Mouse (Mus musculus) forebrain, embryonic 12.5 days (tissue): Measurements from ENCODE around the gene Btc. TPM values are rescaled to one million over a fixed set of nuclear protein-coding genes. Genes with fewer than 3 reads are reported as not detected.
A peak's percentile ranks its signal among the peaks of the same experiment; 100 is the strongest.

Experiments used
- ATAC-seq: fragments of 200-750 bp; cut with Nextera tagmentation; 2 replicates; pipeline ENCODE4 v1.8.0; 2017; ENCODE audit warnings: moderate TSS enrichment; ENCODE audit not compliant: low FRiP score
- H3K27ac ChIP-seq: fragments of 300-500 bp; sonication (generic); 2 replicates; pipeline ENCODE4 v1.5.1; 2016; ENCODE audit warnings: mild to moderate bottlenecking
- H3K27me3 ChIP-seq: fragments of 300-500 bp; sonication (generic); 2 replicates; pipeline ENCODE4 v1.6.1; 2016; ENCODE audit warnings: mild to moderate bottlenecking
- H3K36me3 ChIP-seq: fragments of 300-500 bp; sonication (generic); replicated peaks from 2 replicates; pipeline ENCODE4 v1.6.1; 2016; ENCODE audit warnings: mild to moderate bottlenecking
- H3K4me1 ChIP-seq: fragments of 300-500 bp; sonication (generic); 2 replicates; pipeline ENCODE4 v1.6.1; 2016
- H3K4me2 ChIP-seq: fragments of 300-500 bp; sonication (generic); 2 replicates; pipeline ENCODE4 v1.6.1; 2016; ENCODE audit warnings: mild to moderate bottlenecking, moderate library complexity
- H3K4me3 ChIP-seq: fragments of 300-500 bp; sonication (generic); replicated peaks from 2 replicates; pipeline ENCODE4 v1.5.1; 2016; ENCODE audit warnings: mild to moderate bottlenecking
- H3K9ac ChIP-seq: fragments of 300-500 bp; sonication (generic); 2 replicates; pipeline ENCODE4 v1.6.1; 2016; ENCODE audit warnings: mild to moderate bottlenecking
- H3K9me3 ChIP-seq: fragments of 300-500 bp; sonication (generic); 2 replicates; pipeline ENCODE4 v1.6.1; 2016
- WGBS: fragments of 180-500 bp; shearing (Covaris S2); methylation state at CpG from one replicate; pipeline ENCODE4 v1.1.7; 2016; 5-methylcytosine and 5-hydroxymethylcytosine counted together
- polyA plus RNA-seq: library from polyadenylated mRNA; unstranded; fragments of >200 nt; fragmentation: Nextera tagmentation; extraction: Ambion mirVana; gene quantifications from 2 replicates; pipeline ENCODE4 v1.2.1, GENCODE M21; 2016

Btc gene
- polyA plus RNA-seq, 1 experiment from 2014 or later: 0.17 TPM

- Histone ChIP-seq H3K9me3 (no peaks in the 10 kb centered on the region), H3K4me3 (no peak overlapping the region), H3K27ac (no peak overlapping the region), H3K9ac (no peak overlapping the region), H3K4me1 (no peaks in the 10 kb centered on the region), H3K4me2 (no peak overlapping the region), H3K36me3 (no peaks in the 10 kb centered on the region), H3K27me3 (no peaks in the 10 kb centered on the region)
- WGBS: 8% methylated on average over 1 of the region's 1 CpGs
- ATAC-seq: peak; percentile 73
Measured at GRCm38 (mm10) chr5:91307907-91308306, 94.9 kb downstream of the Btc start.

Other genes starting within 250 kb of the Btc start
- gene Parm1, start 114.6 kb upstream of the Btc start, polyA plus RNA-seq: 5.8 and 6.3 TPM in 2 replicates